Mouse (Mus musculus) neural tube, embryonic 14.5 days (tissue): ENCODE data around the gene Actg1. TPM values are rescaled to one million over a fixed set of nuclear protein-coding genes. Genes with fewer than 3 reads are reported as not detected.

Experiments used
- ATAC-seq: fragments of 200-750 bp; cut with Nextera tagmentation; 2 replicates; pipeline ENCODE4 v1.8.0; 2017; ENCODE audit warnings: low read depth, mild to moderate bottlenecking, moderate TSS enrichment, moderate library complexity
- H3K27ac ChIP-seq: fragments of 300-500 bp; sonication (generic); 2 replicates; pipeline ENCODE4 v1.5.1; 2014; ENCODE audit warnings: low read depth, mild to moderate bottlenecking, control low read depth, low read length, moderate library complexity, mixed read lengths
- H3K27me3 ChIP-seq: fragments of 300-500 bp; sonication (generic); 2 replicates; pipeline ENCODE4 v1.6.1; 2014; ENCODE audit warnings: low read length; ENCODE audit not compliant: control insufficient read depth, insufficient read depth
- H3K36me3 ChIP-seq: fragments of 300-500 bp; sonication (generic); 2 replicates; pipeline ENCODE4 v1.6.1; 2014; ENCODE audit warnings: low read length, mixed read lengths; ENCODE audit not compliant: control insufficient read depth, insufficient read depth
- H3K4me1 ChIP-seq: fragments of 300-500 bp; sonication (generic); 2 replicates; pipeline ENCODE4 v1.6.1; 2014; ENCODE audit warnings: low read length; ENCODE audit not compliant: control insufficient read depth, insufficient read depth
- H3K4me2 ChIP-seq: fragments of 300-500 bp; sonication (generic); 2 replicates; pipeline ENCODE4 v1.6.1; 2014; ENCODE audit warnings: mild to moderate bottlenecking, low read depth, low read length, control low read depth
- H3K4me3 ChIP-seq: fragments of 300-500 bp; sonication (generic); 2 replicates; pipeline ENCODE4 v1.5.1; 2014; ENCODE audit warnings: low read depth, low read length, control low read depth, mixed read lengths
- H3K9ac ChIP-seq: fragments of 300-500 bp; sonication (generic); replicated peaks from 2 replicates; pipeline ENCODE4 v1.6.1; 2014; ENCODE audit warnings: low read depth, mild to moderate bottlenecking, control low read depth, low read length, mixed read lengths
- H3K9me3 ChIP-seq: fragments of 300-500 bp; sonication (generic); 2 replicates; pipeline ENCODE4 v1.6.1; 2016; ENCODE audit warnings: low read length; ENCODE audit not compliant: control insufficient read depth
- WGBS: fragments of 180-500 bp; shearing (Covaris S2); extraction: QIAGEN DNeasy Blood & Tissue Kit; methylation state at CpG from one replicate; pipeline ENCODE4 v1.1.7; 2014; 5-methylcytosine and 5-hydroxymethylcytosine counted together
- polyA plus RNA-seq: library from polyadenylated mRNA; unstranded; fragments of >200 nt; fragmentation: Nextera tagmentation; extraction: Ambion mirVana; gene quantifications from 2 replicates; pipeline ENCODE4 v1.2.1, GENCODE M21; 2014

Gene Actg1
- polyA plus RNA-seq, 1 experiment from 2014 or later: 4,176 TPM

DNA sequence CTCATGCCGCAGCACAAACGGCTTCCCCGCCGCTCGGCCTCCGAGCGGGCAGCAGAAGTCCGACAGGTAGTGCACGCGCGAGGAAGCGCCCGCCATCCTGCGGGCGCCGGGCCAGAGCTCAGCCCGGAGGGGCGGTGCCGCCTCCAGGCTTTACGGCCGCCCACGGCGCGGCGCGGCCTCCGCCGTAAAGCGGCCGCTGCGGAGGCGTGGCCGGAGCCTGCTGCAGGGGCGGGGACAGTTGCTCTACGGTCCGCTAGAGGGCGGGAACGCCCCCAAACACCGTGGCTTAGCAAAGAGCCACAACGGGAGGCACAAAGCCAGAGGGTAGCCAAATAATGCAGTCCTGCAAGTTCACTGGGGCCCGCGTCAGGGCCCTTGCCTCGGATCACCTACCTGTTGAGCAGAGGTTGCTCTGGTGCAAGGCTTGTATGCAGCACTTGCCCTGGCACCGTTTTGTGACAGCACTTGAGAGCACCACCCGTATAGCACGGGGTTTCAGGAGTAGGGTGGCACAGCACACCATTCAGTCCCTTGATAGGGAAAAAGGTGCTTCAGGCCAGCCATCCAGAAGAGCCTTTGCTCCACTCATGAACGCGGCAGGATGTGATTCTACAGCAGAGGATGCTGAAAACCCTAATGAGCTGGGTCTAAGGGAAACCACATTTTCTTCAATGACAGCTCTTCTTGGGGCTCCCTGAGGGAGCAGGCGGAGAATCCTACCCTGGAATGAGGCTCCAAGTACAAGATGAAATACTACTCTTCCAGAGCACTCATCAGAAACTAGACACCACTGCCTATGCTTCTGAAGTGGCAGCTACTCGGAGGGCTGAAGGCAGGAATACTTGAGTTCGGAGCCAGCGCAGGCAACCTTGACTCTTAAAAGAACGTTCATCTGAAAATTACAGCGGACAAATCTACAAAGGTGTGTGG is 30.5 kb upstream of the Actg1 start, which contains the start of gene Faap100:
Faap100 (minus strand) TSS at position 154 of the 930 bp plus-strand sequence.
- Histone ChIP-seq H3K9me3 (no peaks in the 10 kb centered on the region), H3K27me3 (no peaks in the 10 kb centered on the region), H3K36me3 (peaks cover 44% of the 10 kb centered on the region), H3K27ac (peak within 1 kb of the TSS; percentile 70), H3K4me1 (peaks cover 15% of the 10 kb centered on the region), H3K4me3 (peak within 1 kb of the TSS; percentile 82), H3K4me2 (peak within 1 kb of the TSS; percentile 93), H3K9ac (peak within 1 kb of the TSS; percentile 82)
- ATAC-seq: peak; percentile 89
- 10% methylated on average over 52 of the region's 54 CpGs for WGBS

DNA sequence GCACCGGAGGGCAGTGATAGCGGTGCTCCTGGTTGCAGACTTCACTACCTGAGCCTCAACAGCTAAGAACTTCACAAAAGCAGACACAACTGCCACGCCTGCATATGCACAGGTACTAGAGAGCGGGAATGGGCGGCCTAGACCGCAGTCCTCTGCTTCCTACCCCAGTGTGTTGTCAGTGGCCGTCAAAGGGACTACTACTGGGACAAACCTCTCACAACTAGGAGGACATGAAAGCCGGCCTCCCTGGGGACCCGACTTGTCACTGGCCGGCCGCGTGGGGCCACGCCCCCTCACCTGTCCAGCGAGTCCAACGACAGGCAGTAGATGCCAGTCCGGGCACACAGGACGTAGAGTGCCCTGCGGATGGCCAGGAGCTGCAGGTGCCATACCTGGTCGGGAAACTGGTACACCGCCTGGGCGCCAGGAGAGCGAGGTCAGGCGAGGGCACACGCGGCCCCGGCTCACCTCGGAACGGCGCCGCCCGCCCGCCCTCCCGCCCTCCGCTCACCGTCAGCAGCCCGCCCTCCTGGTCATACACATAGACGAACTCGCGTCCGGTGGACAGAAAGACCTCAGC is 29.8 kb upstream of the Actg1 start:
- peak overlapping the region; percentile 70 for H3K27ac ChIP-seq
- H3K4me2 ChIP-seq: peak overlapping the region; percentile 93
- H3K36me3 ChIP-seq: peaks cover 44% of the 10 kb centered on the region
- peak overlapping the region; percentile 82 for H3K9ac ChIP-seq
- WGBS: 5% methylated on average over 38 of the region's 40 CpGs
- H3K27me3 ChIP-seq: no peaks in the 10 kb centered on the region
- peak; percentile 19 for ATAC-seq
- H3K4me3 ChIP-seq: peak overlapping the region; percentile 82
- H3K4me1 ChIP-seq: peaks cover 15% of the 10 kb centered on the region
- no peaks in the 10 kb centered on the region for H3K9me3 ChIP-seq

DNA sequence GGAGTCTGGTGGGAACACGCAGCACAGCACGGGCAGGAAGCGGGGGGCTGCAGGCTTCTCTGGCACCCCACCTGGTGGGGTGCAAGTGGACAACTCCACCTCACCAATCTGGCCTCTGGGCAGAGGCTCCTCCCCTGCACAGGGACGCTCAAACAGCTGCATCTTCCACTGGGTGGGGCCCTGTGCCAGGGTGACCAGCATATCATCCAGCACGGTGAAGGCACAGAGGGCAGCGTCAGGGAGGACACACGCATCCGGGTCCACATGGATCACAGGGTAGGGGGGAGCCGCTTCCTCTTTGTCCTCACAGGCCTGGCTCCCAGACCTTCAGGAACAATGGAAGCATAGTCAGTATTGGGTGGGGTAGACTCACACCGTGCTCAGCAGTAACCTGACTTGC is 29.0 kb upstream of the Actg1 start:
- Histone ChIP-seq H3K9me3 (no peaks in the 10 kb centered on the region), H3K9ac (peak overlapping the region; percentile 82), H3K4me3 (peak overlapping the region; percentile 82), H3K4me1 (peaks cover 15% of the 10 kb centered on the region), H3K27ac (no peak overlapping the region), H3K36me3 (peaks cover 44% of the 10 kb centered on the region), H3K27me3 (no peaks in the 10 kb centered on the region), H3K4me2 (peak overlapping the region; percentile 93)
- ATAC-seq: no peak
- WGBS: 74% methylated on average over 10 of the region's 10 CpGs

DNA sequence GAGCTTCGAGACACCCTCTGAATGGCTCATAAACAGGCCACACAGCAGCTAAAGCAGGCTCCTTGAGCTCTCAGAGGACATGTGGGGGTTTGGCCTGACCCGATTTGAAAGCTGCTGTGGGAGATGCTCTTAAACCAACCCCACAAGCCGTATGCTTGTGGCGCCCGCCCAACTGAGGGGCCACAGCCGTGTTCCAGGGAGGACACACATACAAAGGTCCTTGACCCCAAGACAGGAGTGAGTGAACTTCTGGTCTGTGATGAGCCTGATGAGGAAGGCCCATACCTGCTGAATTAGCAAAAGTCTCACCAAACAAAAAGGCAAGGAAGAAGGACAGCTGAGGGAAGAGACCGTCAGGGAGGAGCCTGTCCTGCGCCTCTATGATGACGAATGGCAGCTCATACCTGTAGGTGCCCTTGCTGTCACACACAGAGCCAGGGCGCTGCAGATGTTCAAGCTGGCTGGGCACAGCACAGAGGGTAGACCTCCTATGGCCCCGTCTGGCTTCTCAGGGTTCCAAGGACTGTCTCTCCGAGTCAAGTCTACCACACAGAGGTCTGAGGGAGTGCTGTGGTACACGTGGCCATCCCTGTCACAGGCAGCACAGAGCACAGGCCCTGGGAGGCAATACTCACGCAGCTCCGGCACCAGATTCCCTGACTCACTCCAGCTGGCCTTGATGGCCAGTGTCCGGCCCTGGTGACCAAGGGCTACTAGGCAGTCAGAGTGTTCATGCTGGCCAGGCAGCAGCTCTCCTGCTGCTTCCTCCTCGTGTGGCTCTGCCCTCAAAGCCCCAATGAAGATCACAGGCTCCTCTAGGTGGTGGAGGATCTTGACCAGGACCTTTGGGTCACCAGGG is 28.2 kb upstream of the Actg1 start:
- Histone ChIP-seq H3K4me3 (no peak overlapping the region), H3K36me3 (peaks cover 44% of the 10 kb centered on the region), H3K9ac (no peak overlapping the region), H3K4me1 (peaks cover 15% of the 10 kb centered on the region), H3K4me2 (no peak overlapping the region; the same call in 1 of the 2 replicates), H3K9me3 (no peaks in the 10 kb centered on the region), H3K27ac (no peak overlapping the region), H3K27me3 (no peaks in the 10 kb centered on the region)
- ATAC-seq: no peak
- 89% methylated on average over 17 of the region's 17 CpGs for WGBS

DNA sequence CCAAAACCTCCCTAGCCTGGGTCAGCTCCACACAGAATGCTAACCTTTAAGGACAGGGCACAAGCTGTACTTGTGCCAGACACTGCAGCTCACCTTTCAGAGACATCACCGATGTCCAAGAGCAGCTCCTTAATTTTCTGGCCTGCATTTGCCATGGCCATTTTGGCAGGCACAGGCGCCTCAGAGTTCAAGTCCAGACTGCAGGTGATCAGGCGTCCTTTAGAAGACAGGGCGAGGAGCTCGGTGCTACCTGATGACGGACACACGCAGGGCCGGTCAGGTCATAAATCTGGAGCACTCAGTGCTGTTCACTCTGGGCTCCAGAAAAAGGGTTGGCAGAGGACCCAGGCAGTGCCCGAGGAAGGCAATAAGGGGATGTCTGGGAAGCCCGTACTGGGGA is 27.0 kb upstream of the Actg1 start:
- no peak overlapping the region for H3K9ac ChIP-seq
- H3K4me2 ChIP-seq: no peak overlapping the region
- no peak overlapping the region for H3K4me3 ChIP-seq
- H3K36me3 ChIP-seq: peaks cover 44% of the 10 kb centered on the region
- H3K27me3 ChIP-seq: no peaks in the 10 kb centered on the region
- WGBS: 90% methylated on average over 10 of the region's 10 CpGs
- no peak for ATAC-seq
- H3K9me3 ChIP-seq: no peaks in the 10 kb centered on the region
- H3K4me1 ChIP-seq: peaks cover 15% of the 10 kb centered on the region
- H3K27ac ChIP-seq: no peak overlapping the region

DNA sequence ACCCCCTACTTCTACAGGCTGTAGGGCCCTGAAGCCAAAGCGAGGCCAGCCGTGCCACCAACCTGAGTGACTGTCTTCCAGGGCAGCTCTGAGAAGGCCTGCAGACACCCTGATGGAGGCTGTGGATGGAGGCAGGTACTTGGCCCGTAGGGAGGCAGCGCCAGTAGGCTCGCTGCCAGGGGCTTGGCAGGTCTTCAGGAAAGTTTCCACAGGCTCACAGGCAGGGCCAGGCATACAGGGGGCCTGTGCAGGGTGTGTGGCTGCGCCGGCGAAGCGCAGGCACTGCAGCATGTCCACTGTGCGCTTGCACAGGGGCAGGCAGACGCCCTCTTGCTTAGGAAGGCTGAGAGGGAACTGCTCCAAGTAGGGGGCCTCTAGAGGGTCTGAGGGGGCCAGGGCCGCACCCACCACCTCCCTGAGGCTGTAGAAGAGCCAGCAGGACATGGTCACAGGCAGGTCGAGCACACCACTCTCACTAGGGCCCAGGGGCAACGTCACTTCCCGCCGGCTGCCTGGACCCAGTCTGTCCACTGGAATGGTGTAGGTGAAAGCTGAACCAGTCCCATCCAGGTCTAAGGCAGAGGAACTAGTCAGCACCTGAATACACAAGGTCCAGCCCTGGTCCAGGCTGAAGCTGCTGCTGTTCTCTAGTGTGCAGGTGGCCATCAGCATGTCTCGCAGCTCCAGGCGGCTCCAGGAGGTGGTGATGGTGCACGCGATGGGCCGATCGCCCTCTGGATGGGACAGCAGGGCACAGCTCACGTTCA is 25.7 kb upstream of the Actg1 start:
- no peak overlapping the region for H3K9ac ChIP-seq
- H3K4me3 ChIP-seq: no peak overlapping the region
- 88% methylated on average over 23 of the region's 23 CpGs for WGBS
- peaks cover 49% of the 10 kb centered on the region for H3K36me3 ChIP-seq
- no peaks in the 10 kb centered on the region for H3K9me3 ChIP-seq
- H3K27ac ChIP-seq: no peak overlapping the region
- ATAC-seq: no peak
- H3K4me2 ChIP-seq: no peak overlapping the region
- peaks cover 13% of the 10 kb centered on the region for H3K4me1 ChIP-seq
- H3K27me3 ChIP-seq: no peaks in the 10 kb centered on the region

DNA sequence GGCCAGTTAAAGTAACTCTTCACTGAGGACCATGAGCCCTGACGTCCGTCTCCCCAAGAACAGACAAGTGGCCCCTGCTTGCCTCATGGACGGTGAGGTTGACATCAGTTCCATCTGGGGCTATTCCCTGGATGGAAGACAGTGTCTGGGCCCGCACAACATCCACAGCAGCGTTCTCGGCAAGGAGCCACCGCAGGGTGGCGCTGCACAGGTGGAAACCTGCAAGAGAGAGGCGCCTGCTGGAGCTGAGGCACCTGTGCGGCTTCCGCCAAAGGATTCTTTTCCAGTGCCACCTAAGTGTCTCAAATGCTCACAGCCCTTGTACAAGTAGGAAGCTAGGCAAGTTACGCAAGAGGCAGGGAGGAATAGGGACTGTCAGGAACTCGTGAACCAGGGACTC is 24.7 kb upstream of the Actg1 start:
- H3K27ac ChIP-seq: no peak overlapping the region
- H3K4me1 ChIP-seq: peaks cover 10% of the 10 kb centered on the region
- WGBS: 70% methylated on average over 13 of the region's 13 CpGs
- H3K27me3 ChIP-seq: no peaks in the 10 kb centered on the region
- H3K4me2 ChIP-seq: no peak overlapping the region
- H3K36me3 ChIP-seq: peaks cover 55% of the 10 kb centered on the region
- H3K9me3 ChIP-seq: no peaks in the 10 kb centered on the region
- ATAC-seq: no peak
- no peak overlapping the region for H3K4me3 ChIP-seq
- H3K9ac ChIP-seq: no peak overlapping the region

DNA sequence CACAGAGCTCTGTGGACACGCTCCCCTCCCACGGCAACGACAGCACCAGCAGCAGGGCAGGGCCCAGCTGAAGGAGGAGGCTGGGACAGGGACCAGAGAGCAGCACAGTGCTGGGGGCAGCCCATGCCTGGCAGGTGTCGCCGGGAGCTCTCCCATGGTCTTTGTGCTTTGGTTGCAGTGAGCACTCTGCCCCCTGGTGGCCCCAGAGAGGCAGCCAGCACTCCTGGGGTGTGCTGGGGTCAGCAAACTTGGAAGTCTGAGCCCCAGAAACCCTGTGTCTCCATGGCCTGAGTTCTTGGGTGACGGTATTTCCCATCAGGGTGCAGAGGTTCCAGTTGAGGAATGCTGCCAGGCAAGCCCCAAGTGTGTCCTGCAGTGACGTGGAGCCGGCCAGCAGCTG is 21.3 kb upstream of the Actg1 start:
- ATAC-seq: peak; percentile 72
- Histone ChIP-seq H3K27ac (no peak overlapping the region), H3K4me2 (no peak overlapping the region), H3K9me3 (no peaks in the 10 kb centered on the region), H3K4me3 (no peak overlapping the region), H3K9ac (no peak overlapping the region), H3K36me3 (peaks cover 38% of the 10 kb centered on the region), H3K4me1 (peaks cover 2% of the 10 kb centered on the region; the same call in 1 of the 2 replicates), H3K27me3 (no peaks in the 10 kb centered on the region)
- 34% methylated on average over 8 of the region's 8 CpGs for WGBS
